Mouse (Mus musculus) brain, embryonic 14.5 days (tissue): ENCODE data around the gene Cytip. TPM values are rescaled to one million over a fixed set of nuclear protein-coding genes. Genes with fewer than 3 reads are reported as not detected.

Experiments used
- DNase-seq: peaks from one replicate; pipeline ENCODE4 v3.0.0-alpha.2; 2011; ENCODE audit warnings: low read depth
- CTCF ChIP-seq: fragments of 200-500 bp; IDR thresholded peaks from 2 replicates; pipeline ENCODE4 v1.5.1; 2012; ENCODE audit warnings: inconsistent platforms, mild to moderate bottlenecking, moderate library complexity, borderline replicate concordance; ENCODE audit not compliant: insufficient read depth, insufficient read length; ENCODE audit errors: extremely low read depth
- POLR2A ChIP-seq: fragments of 200-500 bp; IDR thresholded peaks from 2 replicates; pipeline ENCODE4 v1.6.1; 2012; ENCODE audit warnings: mild to moderate bottlenecking, inconsistent platforms, borderline replicate concordance; ENCODE audit not compliant: poor library complexity, insufficient read depth, insufficient read length, severe bottlenecking; ENCODE audit errors: extremely low read depth
- polyA plus RNA-seq: library from polyadenylated mRNA; depleted of rRNA; stranded (reverse); fragments of >200 nt; gene quantifications from 2 replicates; pipeline ENCODE4 v1.2.3, GENCODE M21; 2012

Cytip gene
- polyA plus RNA-seq, 1 experiment, result 0.16 TPM

GRCm38 (mm10) chr2:58180776-58181175, 14.6 kb downstream of the Cytip start:
- DNase-seq, result no peak
- no peak for TF ChIP-seq CTCF
- TF ChIP-seq POLR2A, result no peak

DNA sequence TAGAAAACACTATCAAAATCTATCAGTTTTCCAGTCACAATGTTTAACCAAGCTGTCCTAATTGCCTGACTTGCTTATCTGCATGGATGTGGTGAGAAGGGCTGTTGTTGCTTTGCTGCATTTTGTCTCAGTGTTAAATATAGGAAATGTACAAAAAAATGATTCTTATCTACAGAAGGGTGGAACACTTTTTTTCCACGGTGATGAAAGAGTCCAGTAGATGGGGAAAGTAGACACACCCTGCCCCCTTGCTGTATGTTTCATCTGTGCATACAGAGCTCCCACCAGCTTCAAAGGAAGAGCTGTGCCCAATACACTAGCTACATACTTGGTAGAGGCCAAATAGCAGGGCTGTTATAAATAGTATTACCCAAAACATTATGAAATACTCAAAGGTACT, 16.3 kb downstream of the Cytip start:
- no peak for DNase-seq
- TF ChIP-seq POLR2A (no peak), CTCF (no peak)

- no peak for DNase-seq
- TF ChIP-seq POLR2A, result no peak
- TF ChIP-seq CTCF, result no peak
Measured at GRCm38 (mm10) chr2:58175392-58176291, 19.7 kb downstream of the Cytip start.

GRCm38 (mm10) chr2:58174476-58175286, 20.7 kb downstream of the Cytip start:
- TF ChIP-seq POLR2A (0 out of 2 replicates have a peak, but pooled peaks have one; percentile 8), CTCF (no peak)
- DNase-seq, result peak; percentile 93

- DNase-seq, result no peak
- no peak for TF ChIP-seq POLR2A
- TF ChIP-seq CTCF, result no peak
Measured at GRCm38 (mm10) chr2:58172963-58173362, 22.4 kb downstream of the Cytip start.

- no peak for TF ChIP-seq CTCF
- no peak for TF ChIP-seq POLR2A
- no peak for DNase-seq
Measured at GRCm38 (mm10) chr2:58169173-58169572, 26.2 kb downstream of the Cytip start.

GRCm38 (mm10) chr2:58167654-58168053, 27.7 kb downstream of the Cytip start:
- TF ChIP-seq POLR2A, result no peak
- TF ChIP-seq CTCF, result no peak

DNA sequence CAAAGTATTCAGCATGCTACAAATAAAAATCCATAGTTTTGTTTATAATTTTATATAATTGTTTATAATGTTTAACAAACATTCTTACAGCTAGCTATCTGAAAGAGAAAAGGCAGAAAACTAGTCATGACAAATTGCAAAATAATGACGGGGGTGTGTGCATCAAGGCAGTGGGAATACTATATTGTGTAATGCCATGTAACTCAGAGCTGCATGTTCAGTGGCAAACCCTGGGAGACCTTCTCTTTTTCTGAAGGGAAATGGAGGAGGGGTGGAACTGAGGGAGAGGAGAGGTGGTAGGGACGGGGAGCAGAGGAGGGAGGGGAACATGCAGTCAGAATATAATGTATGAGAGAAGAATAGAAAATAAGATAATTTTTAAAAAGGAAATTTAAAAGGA, 28.6 kb downstream of the Cytip start:
- no peak for TF ChIP-seq CTCF
- no peak for TF ChIP-seq POLR2A
- DNase-seq, result no peak

More at GRCm38 (mm10) chr2:58167654-58168053, 27.7 kb downstream of the Cytip start:
- DNase-seq, result no peak

DNA sequence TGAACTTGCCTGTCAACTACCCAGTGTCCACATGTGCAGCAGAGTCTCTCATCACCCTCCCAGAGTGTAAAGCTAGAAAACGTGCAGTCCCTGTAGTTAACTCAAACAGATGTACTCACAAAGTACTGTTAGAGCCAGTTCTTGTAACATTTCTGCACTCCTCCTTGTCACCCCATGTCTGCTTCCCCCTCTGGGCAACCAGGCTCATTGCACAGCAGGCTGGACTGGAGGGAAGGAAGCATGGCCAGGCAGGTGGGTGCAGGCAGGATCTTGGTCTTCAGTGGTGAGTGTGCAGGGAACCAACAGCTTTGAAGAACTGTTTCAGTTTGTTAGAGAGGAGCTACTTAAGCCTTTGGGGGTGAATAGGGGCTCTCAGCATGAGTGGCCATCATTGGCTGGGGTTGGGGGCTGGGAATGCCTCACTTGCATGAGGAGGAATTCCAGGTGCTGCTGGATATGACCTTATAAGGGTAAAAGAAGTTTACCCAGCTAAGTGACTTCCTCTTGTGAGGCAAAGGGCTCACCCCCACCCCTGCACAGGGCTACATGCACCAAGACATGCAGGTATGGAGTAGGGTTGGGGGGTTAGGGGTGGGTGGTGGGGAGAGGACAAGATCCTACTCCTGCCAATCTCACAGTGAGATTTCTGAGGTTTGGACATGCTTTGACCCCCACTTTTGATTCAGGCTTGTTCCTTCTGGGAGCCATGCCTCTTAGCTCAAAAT, 31.7 kb downstream of the Cytip start:
- no peak for TF ChIP-seq POLR2A
- no peak for TF ChIP-seq CTCF

GRCm38 (mm10) chr2:58161813-58162212, 33.5 kb downstream of the Cytip start:
- no peak for DNase-seq
- TF ChIP-seq CTCF, result no peak
- TF ChIP-seq POLR2A, result no peak

More for the DNA sequence above, 31.7 kb downstream of the Cytip start:
- DNase-seq, result no peak
